Mouse (Mus musculus): Measurements from ENCODE around the gene Evi5l.

DNA sequence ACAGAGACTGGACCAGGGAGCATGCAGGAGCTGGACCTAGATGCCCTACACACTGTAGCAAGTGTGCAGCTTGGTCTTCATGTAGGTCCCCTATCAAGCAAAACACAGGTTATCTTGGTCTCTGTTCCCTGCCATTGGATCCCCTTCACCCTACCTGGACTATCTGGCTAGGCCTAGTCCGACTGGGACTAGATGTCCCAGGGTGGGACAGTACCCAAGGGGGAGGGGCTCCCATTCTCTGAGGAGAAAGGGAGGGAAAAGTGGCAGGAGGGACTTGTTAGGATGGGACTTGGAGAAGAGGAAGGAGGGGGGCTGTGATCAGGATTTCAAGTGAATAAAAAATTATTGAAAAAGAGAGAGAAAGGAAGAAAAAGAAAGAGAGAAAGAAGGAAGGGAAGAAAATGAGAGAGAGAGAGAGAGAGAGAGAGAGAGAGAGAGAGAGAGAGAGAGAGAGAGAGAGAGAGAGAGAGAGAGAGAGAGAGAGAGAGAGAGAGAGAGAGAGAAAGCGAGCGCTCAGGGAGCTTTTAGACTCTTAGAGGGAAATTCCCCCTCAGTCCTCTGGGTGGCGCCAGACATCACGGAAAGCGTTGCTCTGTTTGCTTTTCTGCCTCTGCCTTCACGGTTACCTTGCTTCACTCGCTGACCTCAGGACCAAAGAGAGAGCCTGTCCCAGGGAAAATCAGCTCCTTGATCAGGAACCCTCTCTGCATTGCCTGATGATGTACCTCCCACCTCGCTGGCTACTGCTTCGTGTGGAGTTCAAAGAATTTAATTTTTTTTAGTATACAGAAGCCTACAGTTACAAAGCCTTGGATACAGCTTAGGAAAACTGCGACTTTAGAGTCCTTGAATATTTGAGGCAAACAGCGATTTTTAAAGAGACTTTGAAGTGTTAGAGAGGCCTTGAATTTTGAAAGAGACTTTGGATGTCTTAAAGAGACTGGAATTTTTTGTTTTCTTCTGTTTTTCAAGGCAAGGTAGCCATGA, 26.4 kb upstream of the Evi5l start:
- TF ChIP-seq CTCF (IDR thresholded peaks at IDR 0.05; ENCODE audit: low read depth): peak; percentile 85
- no peak for TF ChIP-seq EP300 (IDR thresholded peaks at IDR 0.05; ENCODE audit: low read depth)
